Mouse (Mus musculus): ENCODE results near the gene Tcf25.

The Tcf25 gene

GRCm38 (mm10) chr8:123373403-123374238 is at the start of gene Tcf25:
Gene Tcf25 (plus strand): TSS chr8:123373753.
- peak; percentile 98 for DNase-seq (ENCODE audit: low read depth, low spot score)

GRCm38 (mm10) chr8:123328552-123328951 is 45.0 kb upstream of the Tcf25 start:
- DNase-seq (ENCODE audit: low read depth, low spot score), result no peak

- no peak for DNase-seq (ENCODE audit: low read depth, low spot score)
Measured at GRCm38 (mm10) chr8:123329350-123329749, 44.2 kb upstream of the Tcf25 start.

GRCm38 (mm10) chr8:123329961-123330360 is 43.6 kb upstream of the Tcf25 start:
- DNase-seq (ENCODE audit: low read depth, low spot score), result no peak

GRCm38 (mm10) chr8:123330701-123331100 is 42.9 kb upstream of the Tcf25 start:
- DNase-seq (ENCODE audit: low read depth, low spot score), result no peak

GRCm38 (mm10) chr8:123331301-123331700 is 42.3 kb upstream of the Tcf25 start:
- DNase-seq (ENCODE audit: low read depth, low spot score), result no peak

- no peak for DNase-seq (ENCODE audit: low read depth, low spot score)
Measured at GRCm38 (mm10) chr8:123331810-123332209, 41.7 kb upstream of the Tcf25 start.

GRCm38 (mm10) chr8:123332262-123333090 is 41.1 kb upstream of the Tcf25 start, which contains the start of gene Spire2:
Gene Spire2 (plus strand): TSS chr8:123332713.
- DNase-seq (ENCODE audit: low read depth, low spot score), result peak; percentile 94

GRCm38 (mm10) chr8:123333091-123333587 is 40.4 kb upstream of the Tcf25 start:
- no peak for DNase-seq (ENCODE audit: low read depth, low spot score)

- DNase-seq (ENCODE audit: low read depth, low spot score), result no peak
Measured at GRCm38 (mm10) chr8:123333864-123334263, 39.7 kb upstream of the Tcf25 start.

- peak; percentile 95 for DNase-seq (ENCODE audit: low read depth, low spot score)
Measured at GRCm38 (mm10) chr8:123334467-123334866, 39.1 kb upstream of the Tcf25 start.

GRCm38 (mm10) chr8:123337475-123337874 is 36.1 kb upstream of the Tcf25 start:
- no peak for DNase-seq (ENCODE audit: low read depth, low spot score)

GRCm38 (mm10) chr8:123340071-123340470 is 33.5 kb upstream of the Tcf25 start:
- peak; percentile 96 for DNase-seq (ENCODE audit: low read depth, low spot score)

GRCm38 (mm10) chr8:123341040-123342015 is 32.2 kb upstream of the Tcf25 start:
- DNase-seq (ENCODE audit: low read depth, low spot score), result peak; percentile 95

GRCm38 (mm10) chr8:123342253-123342652 is 31.3 kb upstream of the Tcf25 start:
- DNase-seq (ENCODE audit: low read depth, low spot score), result no peak

GRCm38 (mm10) chr8:123342911-123343310 is 30.6 kb upstream of the Tcf25 start:
- no peak for DNase-seq (ENCODE audit: low read depth, low spot score)

GRCm38 (mm10) chr8:123343422-123343821 is 30.1 kb upstream of the Tcf25 start:
- peak; percentile 67 for DNase-seq (ENCODE audit: low read depth, low spot score)

GRCm38 (mm10) chr8:123345135-123345534 is 28.4 kb upstream of the Tcf25 start:
- no peak for DNase-seq (ENCODE audit: low read depth, low spot score)

GRCm38 (mm10) chr8:123345856-123346255 is 27.7 kb upstream of the Tcf25 start:
- DNase-seq (ENCODE audit: low read depth, low spot score), result no peak

GRCm38 (mm10) chr8:123347293-123347692 is 26.3 kb upstream of the Tcf25 start:
- DNase-seq (ENCODE audit: low read depth, low spot score), result no peak

GRCm38 (mm10) chr8:123348237-123348843 is 25.2 kb upstream of the Tcf25 start:
- DNase-seq (ENCODE audit: low read depth, low spot score), result no peak
